Mouse (Mus musculus) MEL (cell line): ENCODE results near the gene Igsf21.

Source experiments
- CTCF ChIP-seq, 3 experiments: IDR thresholded peaks in 2 of 3; conservative IDR thresholded peaks in 1 of 3; 2 replicates each; pipeline ENCODE4 v1.5.1; 2011 to 2012; ENCODE audit warnings: low read length in 3 of 3, low read depth in 2 of 3, mild to moderate bottlenecking in 2 of 3, improper control_type of control experiment in 1 of 3, inconsistent platforms in 1 of 3, mixed read lengths in 1 of 3, moderate library complexity in 1 of 3; ENCODE audit not compliant: control insufficient read depth in 1 of 3, insufficient read depth in 1 of 3, poor library complexity in 1 of 3, severe bottlenecking in 1 of 3
- MAX ChIP-seq: IDR thresholded peaks from 2 replicates; pipeline ENCODE4 v1.6.1; 2011; ENCODE audit warnings: low read length, improper control_type of control experiment
- POLR2AphosphoS2 ChIP-seq: IDR thresholded peaks from 2 replicates; pipeline ENCODE4 v1.6.1; 2011; ENCODE audit warnings: low read length, improper control_type of control experiment
- ZNF384 ChIP-seq: IDR thresholded peaks from 2 replicates; pipeline ENCODE4 v1.6.1; 2012; ENCODE audit warnings: low read depth, mild to moderate bottlenecking, inconsistent platforms, low read length, improper control_type of control experiment

- no peak for TF ChIP-seq MAX
- no peak for TF ChIP-seq CTCF (IDR thresholded peaks at IDR 0.05 in 2 of 3, conservative IDR thresholded peaks at IDR 0.05 in 1 of 3; ENCODE audit: control insufficient read depth in 1 of 3, insufficient read depth in 1 of 3, low read depth in 2 of 3, low read length in 3 of 3, poor library complexity in 1 of 3, severe bottlenecking in 1 of 3)
- TF ChIP-seq POLR2AphosphoS2, result no peak
- TF ChIP-seq ZNF384, result no peak
Observed at GRCm38 (mm10) chr4:140267086-140267485, 20.5 kb upstream of the Igsf21 start.
